Mouse (Mus musculus) testis, adult 2 months (tissue): Measurements from ENCODE around the gene Gspt1.

Source experiments
- CTCF ChIP-seq: fragments of 200-500 bp; IDR thresholded peaks from 2 replicates; pipeline ENCODE4 v1.5.1; 2012; ENCODE audit warnings: low read depth, mild to moderate bottlenecking, inconsistent platforms, low read length, moderate library complexity; ENCODE audit not compliant: control insufficient read depth, insufficient read depth, insufficient replicate concordance
- POLR2A ChIP-seq: fragments of 200-500 bp; IDR thresholded peaks from 2 replicates; pipeline ENCODE4 v1.6.1; 2012; ENCODE audit warnings: low read depth, mild to moderate bottlenecking, inconsistent platforms, low read length, moderate library complexity; ENCODE audit not compliant: control insufficient read depth

DNA sequence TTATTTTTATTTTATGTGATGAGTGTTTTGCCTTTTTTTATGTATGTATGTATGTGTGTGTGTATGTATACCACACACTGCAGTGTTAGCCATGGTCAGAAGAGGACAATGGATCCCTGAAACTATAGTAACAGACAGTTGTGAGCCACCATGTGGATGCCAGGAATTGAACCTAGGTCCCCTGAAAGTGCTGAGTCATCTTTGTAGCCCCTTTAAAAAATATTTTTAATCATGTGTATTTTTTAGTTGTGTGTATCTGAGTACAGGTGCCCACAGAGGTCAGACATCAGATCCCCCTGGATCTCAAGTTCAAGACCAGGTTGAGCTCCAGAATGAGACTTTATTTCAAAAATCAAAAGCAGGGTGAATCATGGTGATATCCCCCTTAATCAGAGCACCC lies 49.6 kb upstream of the Gspt1 start:
- no peak for TF ChIP-seq CTCF
- TF ChIP-seq POLR2A = no peak
